Mouse (Mus musculus): Measurements from ENCODE around the gene H2-D1. TPM values are rescaled to one million over a fixed set of nuclear protein-coding genes. Genes with fewer than 3 reads are reported as not detected.
"Not testable (repeated sequence)": the region's sequence is repeated elsewhere in the genome, so short reads cannot be mapped to it uniquely, and the experiment has no call there.

H2-D1 gene
- total RNA-seq, 1 experiment from 2014 or later = 109 TPM

DNA sequence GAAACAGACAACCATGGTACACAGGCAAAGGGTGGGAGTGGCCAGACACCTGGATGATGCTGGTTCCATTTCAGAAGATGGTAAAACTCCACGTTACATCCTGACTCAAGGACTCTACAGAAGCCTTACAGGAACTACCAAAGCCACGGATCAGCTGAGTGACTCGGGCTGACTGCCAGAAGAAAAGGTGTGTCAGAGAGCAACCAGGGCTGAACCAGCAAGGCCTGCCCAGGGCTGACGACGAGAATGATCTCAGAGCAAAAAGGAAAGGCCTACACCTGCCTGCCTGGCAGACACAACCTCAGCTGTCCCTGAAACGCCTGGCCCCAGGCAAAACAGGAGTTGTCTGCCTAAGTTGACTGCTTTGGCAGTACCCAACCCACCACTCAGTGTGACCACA lies 41.9 kb downstream of the H2-D1 start:
- DNase-seq = no peak

DNA sequence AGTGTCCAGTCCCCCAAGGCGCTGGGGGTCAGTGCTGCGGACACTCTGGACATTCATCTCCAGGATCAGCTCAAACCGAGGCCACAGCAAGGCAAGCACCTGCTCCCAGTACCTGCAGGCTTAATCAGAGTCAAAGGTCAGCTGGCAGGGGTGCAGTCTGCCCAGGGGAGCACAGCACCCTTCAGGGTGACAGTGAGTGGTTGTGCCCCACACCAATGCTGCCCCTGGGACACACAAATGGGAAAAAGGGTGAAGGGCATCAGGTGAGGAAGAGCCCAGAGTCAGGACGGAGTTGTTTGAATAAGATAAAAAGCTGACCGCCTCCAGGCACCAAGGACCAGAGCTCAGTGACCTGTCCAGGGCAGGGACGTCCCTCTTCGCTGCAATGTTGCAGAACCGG lies 42.4 kb downstream of the H2-D1 start:
- DNase-seq = not testable (repeated sequence)

Small RNAs within 50 kb of the gene (microRNA-seq; reads per million reads assigned to microRNA genes)
- gene Mir6975 (0 reads per million in 2 experiments), gene Mir8094 (0 reads per million in 2 experiments)

Other genes starting within 250 kb of the H2-D1 start
- gene Vwa7, start 246.2 kb upstream of the H2-D1 start, total RNA-seq (2021) = 0.57 and 0.97 TPM in 2 replicates
- 0.61 TPM in 1 of 2 replicates, not detected in the other for gene Sapcd1, start 234.7 kb upstream of the H2-D1 start, total RNA-seq (2021)
- 1.3 and 1.6 TPM in 2 replicates for gene Msh5, start 216.0 kb upstream of the H2-D1 start, total RNA-seq (2021)
- gene Clic1, start 212.8 kb upstream of the H2-D1 start, total RNA-seq (2021) = 79.7 and 90.5 TPM in 2 replicates
- gene Ddah2, start 203.7 kb upstream of the H2-D1 start, total RNA-seq (2021) = 14.2 and 17.8 TPM in 2 replicates
- gene Ly6g6c, start 197.3 kb upstream of the H2-D1 start, total RNA-seq (2021) = not detected in 2 replicates
- gene Mpig6b, start 196.5 kb upstream of the H2-D1 start, total RNA-seq (2021) = 0.24 TPM in 1 of 2 replicates, not detected in the other
- gene Ly6g6e, start 185.8 kb upstream of the H2-D1 start, total RNA-seq (2021) = not detected in 2 replicates
- gene Ly6g6d, start 184.7 kb upstream of the H2-D1 start, total RNA-seq (2021) = 1.5 and 2.0 TPM in 2 replicates
- not detected in 2 replicates for gene Ly6g6f, start 177.1 kb upstream of the H2-D1 start, total RNA-seq (2021)
- 67.1 and 84.9 TPM in 2 replicates for gene Abhd16a, start 173.5 kb upstream of the H2-D1 start, total RNA-seq (2021)
- not detected in 2 replicates for gene Ly6g5c, start 154.5 kb upstream of the H2-D1 start, total RNA-seq (2021)
- gene Ly6g5b, start 147.3 kb upstream of the H2-D1 start, total RNA-seq (2021) = 0.30 and 0.81 TPM in 2 replicates
- 19.0 and 19.4 TPM in 2 replicates for gene Gpank1, start 141.3 kb upstream of the H2-D1 start, total RNA-seq (2021)
- gene Csnk2b, start 140.7 kb upstream of the H2-D1 start, total RNA-seq (2021) = 201 and 272 TPM in 2 replicates
- 23.0 and 29.7 TPM in 2 replicates for gene D17H6S53E, start 136.4 kb upstream of the H2-D1 start, total RNA-seq (2021)
- 2.9 TPM in 1 of 2 replicates, not detected in the other for gene Apom, start 130.7 kb upstream of the H2-D1 start, total RNA-seq (2021)
- 403 and 461 TPM in 2 replicates for gene Bag6, start 127.6 kb upstream of the H2-D1 start, total RNA-seq (2021)
- gene Prrc2a, start 97.8 kb upstream of the H2-D1 start, total RNA-seq (2021) = 268 and 310 TPM in 2 replicates
- gene Aif1, start 86.7 kb upstream of the H2-D1 start, total RNA-seq (2021) = 2.3 and 3.0 TPM in 2 replicates
- 5.2 TPM in 1 of 2 replicates, not detected in the other for gene Lst1, start 74.3 kb upstream of the H2-D1 start, total RNA-seq (2021)
- 2.8 and 8.5 TPM in 2 replicates for gene Ltb, start 68.3 kb upstream of the H2-D1 start, total RNA-seq (2021)
- gene Tnf, start 60.7 kb upstream of the H2-D1 start, total RNA-seq (2021) = 0.58 and 0.76 TPM in 2 replicates
- 0.30 TPM in 1 of 2 replicates, not detected in the other for gene Lta, start 57.4 kb upstream of the H2-D1 start, total RNA-seq (2021)
- gene Gm16181, start 41.9 kb upstream of the H2-D1 start, total RNA-seq (2021) = not detected in 2 replicates
- gene Atp6v1g2, start 29.1 kb upstream of the H2-D1 start, total RNA-seq (2021) = 8.0 and 8.4 TPM in 2 replicates
- gene Nfkbil1, start 26.9 kb upstream of the H2-D1 start, total RNA-seq (2021) = 18.3 and 24.1 TPM in 2 replicates
- gene Ddx39b, start 21.0 kb upstream of the H2-D1 start, total RNA-seq (2021) = 237 and 249 TPM in 2 replicates
- 0.90 and 2.0 TPM in 2 replicates for gene H2-Q1, start 57.7 kb downstream of the H2-D1 start, total RNA-seq (2021)
- gene H2-Q2, start 79.5 kb downstream of the H2-D1 start, total RNA-seq (2021) = 1.1 TPM in 1 of 2 replicates, not detected in the other
- gene H2-Q4, start 116.9 kb downstream of the H2-D1 start, total RNA-seq (2021) = 16.5 and 20.9 TPM in 2 replicates
- gene H2-Q6, start 162.1 kb downstream of the H2-D1 start, total RNA-seq (2021) = 2.1 TPM in 1 of 2 replicates, not detected in the other
- gene H2-Q7, start 176.4 kb downstream of the H2-D1 start, total RNA-seq (2021) = 1.6 and 1.8 TPM in 2 replicates
- 2.3 and 14.7 TPM in 2 replicates for gene H2-Q10, start 207.4 kb downstream of the H2-D1 start, total RNA-seq (2021)
- 0.30 and 0.90 TPM in 2 replicates for gene Pou5f1, start 243.3 kb downstream of the H2-D1 start, total RNA-seq (2021)

Data from adrenal gland, postnatal 25 days (tissue).